Mouse (Mus musculus) kidney, postnatal 0 days (tissue): Measurements from ENCODE around the gene Wdr6. TPM values are rescaled to one million over a fixed set of nuclear protein-coding genes. Genes with fewer than 3 reads are reported as not detected.

Experiments
- ATAC-seq: fragments of 200-750 bp; cut with Nextera tagmentation; replicated peaks from 2 replicates; pipeline ENCODE4 v1.8.0; 2017; ENCODE audit warnings: low read depth, moderate number of reproducible peaks, moderate TSS enrichment, moderate library complexity; ENCODE audit not compliant: low FRiP score
- DNase-seq: peaks from one replicate; pipeline ENCODE4 v3.0.0-alpha.2; 2016; ENCODE audit warnings: low spot score
- H3K27ac ChIP-seq: fragments of 300-500 bp; sonication (generic); 2 replicates; pipeline ENCODE4 v1.5.1; 2014; ENCODE audit warnings: mild to moderate bottlenecking
- H3K27me3 ChIP-seq: fragments of 300-500 bp; sonication (generic); 2 replicates; pipeline ENCODE4 v1.6.1; 2014; ENCODE audit warnings: low read length, mixed read lengths; ENCODE audit not compliant: insufficient read depth
- H3K36me3 ChIP-seq: fragments of 300-500 bp; sonication (generic); 2 replicates; pipeline ENCODE4 v1.6.1; 2014; ENCODE audit warnings: low read length, mixed read lengths; ENCODE audit not compliant: insufficient read depth
- H3K4me1 ChIP-seq: fragments of 300-500 bp; sonication (generic); replicated peaks from 2 replicates; pipeline ENCODE4 v1.6.1; 2014; ENCODE audit warnings: antibody characterized with exemption, low read length, mixed read lengths; ENCODE audit not compliant: insufficient read depth
- H3K4me2 ChIP-seq: fragments of 300-500 bp; sonication (generic); 2 replicates; pipeline ENCODE4 v1.6.1; 2014; ENCODE audit warnings: mild to moderate bottlenecking, low read length, moderate library complexity, mixed read lengths
- H3K4me3 ChIP-seq: fragments of 300-500 bp; sonication (generic); replicated peaks from 2 replicates; pipeline ENCODE4 v1.5.1; 2014; ENCODE audit warnings: low read depth, low read length
- H3K9ac ChIP-seq: fragments of 300-500 bp; sonication (generic); 2 replicates; pipeline ENCODE4 v1.6.1; 2014; ENCODE audit warnings: low read depth, low read length
- H3K9me3 ChIP-seq: fragments of 300-500 bp; sonication (generic); replicated peaks from 2 replicates; pipeline ENCODE4 v1.6.1; 2016; ENCODE audit warnings: low read length, inconsistent platforms, mixed read lengths
- CTCF ChIP-seq: IDR thresholded peaks from 2 replicates; pipeline ENCODE4 v1.5.1; 2016; ENCODE audit warnings: antibody characterized with exemption, low read depth, mild to moderate bottlenecking, moderate library complexity
- WGBS: fragments of 180-500 bp; shearing (Covaris S2); extraction: QIAGEN DNeasy Blood & Tissue Kit; methylation state at CpG from one replicate; pipeline ENCODE4 v1.1.7; 2014; 5-methylcytosine and 5-hydroxymethylcytosine counted together
- polyA plus RNA-seq: library from polyadenylated mRNA; unstranded; fragments of >200 nt; fragmentation: Nextera tagmentation; extraction: Ambion mirVana; gene quantifications from 2 replicates; pipeline ENCODE4 v1.2.1, GENCODE M21; 2015

The Wdr6 gene
- polyA plus RNA-seq, 1 experiment from 2014 or later = 67.6 TPM

GRCm38 (mm10) chr9:108574921-108575320, 3.6 kb downstream of the Wdr6 start:
- peaks cover 27% of the 10 kb centered on the region for H3K36me3 ChIP-seq
- H3K9ac ChIP-seq = no peak overlapping the region
- TF ChIP-seq CTCF = no peak
- H3K4me2 ChIP-seq = no peak overlapping the region
- ATAC-seq = no peak
- no peaks in the 10 kb centered on the region for H3K9me3 ChIP-seq
- no peaks in the 10 kb centered on the region for H3K27me3 ChIP-seq
- no peak overlapping the region for H3K27ac ChIP-seq
- H3K4me1 ChIP-seq = peaks cover 11% of the 10 kb centered on the region; the same call in 1 of the 2 replicates
- H3K4me3 ChIP-seq = no peak overlapping the region
- no peak for DNase-seq
- 83% methylated on average over 12 of the region's 12 CpGs for WGBS

- no peak overlapping the region for H3K27ac ChIP-seq
- no peak overlapping the region for H3K4me2 ChIP-seq
- peaks cover 27% of the 10 kb centered on the region for H3K36me3 ChIP-seq
- peaks cover 5% of the 10 kb centered on the region; the same call in 1 of the 2 replicates for H3K4me1 ChIP-seq
- H3K9me3 ChIP-seq = no peaks in the 10 kb centered on the region
- 59% methylated on average over 26 of the region's 26 CpGs for WGBS
- peak; percentile 77 for TF ChIP-seq CTCF
- no peak overlapping the region for H3K9ac ChIP-seq
- H3K27me3 ChIP-seq = no peaks in the 10 kb centered on the region
- ATAC-seq = peak; percentile 12; the same call in 1 of the 2 replicates
- peak; percentile 75 for DNase-seq
- H3K4me3 ChIP-seq = no peak overlapping the region
Measured at GRCm38 (mm10) chr9:108573774-108574690, 4.5 kb downstream of the Wdr6 start.

GRCm38 (mm10) chr9:108572321-108572720, 6.2 kb downstream of the Wdr6 start:
- peaks cover 27% of the 10 kb centered on the region for H3K36me3 ChIP-seq
- WGBS = 72% methylated on average over 10 of the region's 10 CpGs
- no peak overlapping the region for H3K27ac ChIP-seq
- ATAC-seq (no peak), DNase-seq (no peak)
- no peak for TF ChIP-seq CTCF
- H3K27me3 ChIP-seq = no peaks in the 10 kb centered on the region
- H3K9me3 ChIP-seq = no peaks in the 10 kb centered on the region
- no peak overlapping the region for H3K4me2 ChIP-seq
- H3K4me3 ChIP-seq = no peak overlapping the region
- 0 out of 2 replicates have a peak, but pooled peaks cover 10% of the 10 kb centered on the region for H3K4me1 ChIP-seq
- no peak overlapping the region for H3K9ac ChIP-seq

GRCm38 (mm10) chr9:108571401-108571973, 7.1 kb downstream of the Wdr6 start:
- H3K9me3 ChIP-seq = no peaks in the 10 kb centered on the region
- H3K9ac ChIP-seq = no peak overlapping the region
- WGBS = 91% methylated on average over 16 of the region's 16 CpGs
- DNase-seq = no peak
- ATAC-seq = no peak
- H3K4me1 ChIP-seq = 0 out of 2 replicates have a peak, but pooled peaks cover 10% of the 10 kb centered on the region
- H3K27ac ChIP-seq = no peak overlapping the region
- H3K27me3 ChIP-seq = no peaks in the 10 kb centered on the region
- no peak overlapping the region for H3K4me2 ChIP-seq
- TF ChIP-seq CTCF = no peak
- H3K36me3 ChIP-seq = peaks cover 27% of the 10 kb centered on the region
- no peak overlapping the region for H3K4me3 ChIP-seq

- Histone ChIP-seq H3K4me3 (peak overlapping the region; percentile 59), H3K27ac (peak overlapping the region; percentile 25), H3K9ac (peak overlapping the region; percentile 50), H3K4me2 (peak overlapping the region; percentile 86), H3K9me3 (no peaks in the 10 kb centered on the region), H3K27me3 (no peaks in the 10 kb centered on the region), H3K36me3 (peaks cover 23% of the 10 kb centered on the region), H3K4me1 (peaks cover 14% of the 10 kb centered on the region)
- WGBS = under 1% methylated on average over 40 of the region's 40 CpGs
- DNase-seq (peak; percentile 91), ATAC-seq (no peak)
- peak; percentile 80 for TF ChIP-seq CTCF
Measured at GRCm38 (mm10) chr9:108570207-108570896, 8.2 kb downstream of the Wdr6 start.
